Mouse (Mus musculus): ENCODE results near the gene Prss16. TPM values are rescaled to one million over a fixed set of nuclear protein-coding genes. Genes with fewer than 3 reads are reported as not detected.

Gene Prss16
- polyA plus RNA-seq, 1 experiment: 2.5 TPM

GRCm38 (mm10) chr13:22008707-22009106, 835 bp downstream of the Prss16 start:
- Histone ChIP-seq H3K4me1 (ENCODE audit: control insufficient read depth, insufficient read depth, low read length) (no peaks in the 10 kb centered on the region), H3K4me3 (ENCODE audit: insufficient read depth, low read length) (no peak overlapping the region), H3K27ac (ENCODE audit: insufficient read depth, low read length) (no peak overlapping the region)
- TF ChIP-seq POLR2A (IDR thresholded peaks at IDR 0.05; ENCODE audit: extremely low read depth, insufficient read depth, low read length) (no peak), CTCF (IDR thresholded peaks at IDR 0.05; ENCODE audit: extremely low read depth, insufficient read depth, low read length) (no peak)

- Histone ChIP-seq H3K27ac (ENCODE audit: insufficient read depth, low read length) (no peak overlapping the region), H3K4me1 (ENCODE audit: control insufficient read depth, insufficient read depth, low read length) (no peaks in the 10 kb centered on the region), H3K4me3 (ENCODE audit: insufficient read depth, low read length) (no peak overlapping the region)
- no peak for TF ChIP-seq POLR2A (IDR thresholded peaks at IDR 0.05; ENCODE audit: extremely low read depth, insufficient read depth, low read length)
- TF ChIP-seq CTCF (IDR thresholded peaks at IDR 0.05; ENCODE audit: extremely low read depth, insufficient read depth, low read length): no peak
These were observed 1.7 kb downstream of the Prss16 start for GRCm38 (mm10) chr13:22007872-22008271.

- Histone ChIP-seq H3K27ac (ENCODE audit: insufficient read depth, low read length) (no peak overlapping the region), H3K4me1 (ENCODE audit: control insufficient read depth, insufficient read depth, low read length) (no peaks in the 10 kb centered on the region), H3K4me3 (ENCODE audit: insufficient read depth, low read length) (peak overlapping the region; percentile 27; the same call in 1 of the 2 replicates)
- TF ChIP-seq POLR2A (IDR thresholded peaks at IDR 0.05; ENCODE audit: extremely low read depth, insufficient read depth, low read length): no peak
- TF ChIP-seq CTCF (IDR thresholded peaks at IDR 0.05; ENCODE audit: extremely low read depth, insufficient read depth, low read length): no peak
These were observed 2.4 kb downstream of the Prss16 start for GRCm38 (mm10) chr13:22007121-22007510.

- H3K27ac ChIP-seq (ENCODE audit: insufficient read depth, low read length): no peak overlapping the region
- no peak for TF ChIP-seq CTCF (IDR thresholded peaks at IDR 0.05; ENCODE audit: extremely low read depth, insufficient read depth, low read length)
- no peak for TF ChIP-seq POLR2A (IDR thresholded peaks at IDR 0.05; ENCODE audit: extremely low read depth, insufficient read depth, low read length)
- H3K4me3 ChIP-seq (ENCODE audit: insufficient read depth, low read length): peak overlapping the region; percentile 27
- no peaks in the 10 kb centered on the region for H3K4me1 ChIP-seq (ENCODE audit: control insufficient read depth, insufficient read depth, low read length)
These were observed 3.0 kb downstream of the Prss16 start for GRCm38 (mm10) chr13:22006334-22007120.

- TF ChIP-seq CTCF (IDR thresholded peaks at IDR 0.05; ENCODE audit: extremely low read depth, insufficient read depth, low read length): no peak
- no peak for TF ChIP-seq POLR2A (IDR thresholded peaks at IDR 0.05; ENCODE audit: extremely low read depth, insufficient read depth, low read length)
- H3K4me1 ChIP-seq (ENCODE audit: control insufficient read depth, insufficient read depth, low read length): no peaks in the 10 kb centered on the region
- no peak overlapping the region for H3K27ac ChIP-seq (ENCODE audit: insufficient read depth, low read length)
- H3K4me3 ChIP-seq (ENCODE audit: insufficient read depth, low read length): peak overlapping the region; percentile 27
These were observed 3.8 kb downstream of the Prss16 start for GRCm38 (mm10) chr13:22005605-22006333.

GRCm38 (mm10) chr13:22001823-22002222, 7.7 kb downstream of the Prss16 start:
- Histone ChIP-seq H3K27ac (ENCODE audit: insufficient read depth, low read length) (no peak overlapping the region), H3K4me3 (ENCODE audit: insufficient read depth, low read length) (no peak overlapping the region), H3K4me1 (ENCODE audit: control insufficient read depth, insufficient read depth, low read length) (no peaks in the 10 kb centered on the region)
- TF ChIP-seq CTCF (IDR thresholded peaks at IDR 0.05; ENCODE audit: extremely low read depth, insufficient read depth, low read length) (no peak), POLR2A (IDR thresholded peaks at IDR 0.05; ENCODE audit: extremely low read depth, insufficient read depth, low read length) (no peak)

GRCm38 (mm10) chr13:22001346-22001745, 8.2 kb downstream of the Prss16 start:
- no peak for TF ChIP-seq POLR2A (IDR thresholded peaks at IDR 0.05; ENCODE audit: extremely low read depth, insufficient read depth, low read length)
- no peaks in the 10 kb centered on the region for H3K4me1 ChIP-seq (ENCODE audit: control insufficient read depth, insufficient read depth, low read length)
- H3K4me3 ChIP-seq (ENCODE audit: insufficient read depth, low read length): no peak overlapping the region
- no peak overlapping the region for H3K27ac ChIP-seq (ENCODE audit: insufficient read depth, low read length)

- H3K4me3 ChIP-seq (ENCODE audit: insufficient read depth, low read length): no peak overlapping the region
- H3K4me1 ChIP-seq (ENCODE audit: control insufficient read depth, insufficient read depth, low read length): no peaks in the 10 kb centered on the region
- H3K27ac ChIP-seq (ENCODE audit: insufficient read depth, low read length): no peak overlapping the region
- TF ChIP-seq POLR2A (IDR thresholded peaks at IDR 0.05; ENCODE audit: extremely low read depth, insufficient read depth, low read length): no peak
- no peak for TF ChIP-seq CTCF (IDR thresholded peaks at IDR 0.05; ENCODE audit: extremely low read depth, insufficient read depth, low read length)
These were observed 10.4 kb downstream of the Prss16 start for GRCm38 (mm10) chr13:21999147-21999546.

GRCm38 (mm10) chr13:21998412-21998811, 11.1 kb downstream of the Prss16 start:
- no peak overlapping the region for H3K4me3 ChIP-seq (ENCODE audit: insufficient read depth, low read length)
- H3K4me1 ChIP-seq (ENCODE audit: control insufficient read depth, insufficient read depth, low read length): no peaks in the 10 kb centered on the region
- TF ChIP-seq CTCF (IDR thresholded peaks at IDR 0.05; ENCODE audit: extremely low read depth, insufficient read depth, low read length): no peak
- no peak for TF ChIP-seq POLR2A (IDR thresholded peaks at IDR 0.05; ENCODE audit: extremely low read depth, insufficient read depth, low read length)
- H3K27ac ChIP-seq (ENCODE audit: insufficient read depth, low read length): no peak overlapping the region

- no peak for TF ChIP-seq CTCF (IDR thresholded peaks at IDR 0.05; ENCODE audit: extremely low read depth, insufficient read depth, low read length)
- no peak for TF ChIP-seq POLR2A (IDR thresholded peaks at IDR 0.05; ENCODE audit: extremely low read depth, insufficient read depth, low read length)
- Histone ChIP-seq H3K4me3 (ENCODE audit: insufficient read depth, low read length) (no peak overlapping the region), H3K4me1 (ENCODE audit: control insufficient read depth, insufficient read depth, low read length) (no peaks in the 10 kb centered on the region), H3K27ac (ENCODE audit: insufficient read depth, low read length) (no peak overlapping the region)
These were observed 11.7 kb downstream of the Prss16 start for GRCm38 (mm10) chr13:21997821-21998220.

Data from cortical plate, adult 2 months (tissue).